Mouse (Mus musculus): ENCODE data around the gene Nfkbie.
A peak's percentile ranks its signal among the peaks of the same experiment; 100 is the strongest.

The Nfkbie gene

DNA sequence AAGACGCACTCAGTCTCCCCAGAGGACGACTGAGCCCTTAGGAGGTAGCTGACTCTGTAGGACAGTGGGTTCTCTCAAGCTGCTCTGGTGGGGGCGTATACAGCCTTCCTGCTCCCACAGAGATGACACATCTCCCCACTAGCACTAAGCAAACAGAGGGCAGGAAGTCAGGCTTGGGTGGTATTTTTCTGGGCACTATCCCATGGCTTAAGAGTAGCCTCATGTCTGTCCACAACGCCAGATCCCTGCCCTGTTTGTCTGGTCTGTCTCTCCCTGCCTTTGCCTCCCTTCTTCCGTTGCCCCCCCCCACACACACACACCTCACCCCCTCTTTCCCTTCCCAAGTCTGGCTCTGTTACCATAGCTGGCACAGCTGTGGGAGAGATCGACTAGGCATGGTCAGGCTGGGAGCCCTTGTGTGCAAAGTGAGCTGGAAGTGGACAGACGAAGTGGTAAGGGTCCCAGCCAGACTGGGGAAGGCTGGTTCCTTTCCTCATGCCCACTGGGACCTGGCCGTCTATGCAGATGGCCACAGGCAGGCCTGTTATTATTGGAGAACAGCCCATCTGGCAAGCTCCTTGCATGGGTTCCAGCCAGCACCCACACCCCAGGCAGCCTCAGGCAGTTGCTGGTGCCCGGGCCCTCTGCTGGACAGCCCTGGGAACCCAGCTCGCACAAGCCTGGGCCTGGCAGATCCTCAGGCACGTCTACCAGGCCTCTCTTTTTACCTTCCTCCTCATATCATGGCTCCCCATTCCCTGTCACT lies 41.3 kb downstream of the Nfkbie start:
- peaks cover 80% of the 10 kb centered on the region for H3K4me1 ChIP-seq (replicated peaks; ENCODE audit: low read depth, low read length)
- no peaks in the 10 kb centered on the region for H3K9me3 ChIP-seq (ENCODE audit: low read length)
- no peak for TF ChIP-seq POU5F1 (IDR thresholded peaks at IDR 0.05; ENCODE audit: borderline replicate concordance, low read length)
- TF ChIP-seq CTCF (conservative IDR thresholded peaks at IDR 0.05; ENCODE audit: low read length): no peak
- no peak for TF ChIP-seq NANOG (IDR thresholded peaks at IDR 0.05; ENCODE audit: borderline replicate concordance, low read length)
- H3K36me3 ChIP-seq (ENCODE audit: insufficient read depth, low read length): peaks cover 43% of the 10 kb centered on the region
- peak overlapping the region; percentile 98 for H3K4me3 ChIP-seq (replicated peaks; ENCODE audit: low read length)
- H3K27me3 ChIP-seq (ENCODE audit: insufficient read depth, low read length): no peaks in the 10 kb centered on the region

DNA sequence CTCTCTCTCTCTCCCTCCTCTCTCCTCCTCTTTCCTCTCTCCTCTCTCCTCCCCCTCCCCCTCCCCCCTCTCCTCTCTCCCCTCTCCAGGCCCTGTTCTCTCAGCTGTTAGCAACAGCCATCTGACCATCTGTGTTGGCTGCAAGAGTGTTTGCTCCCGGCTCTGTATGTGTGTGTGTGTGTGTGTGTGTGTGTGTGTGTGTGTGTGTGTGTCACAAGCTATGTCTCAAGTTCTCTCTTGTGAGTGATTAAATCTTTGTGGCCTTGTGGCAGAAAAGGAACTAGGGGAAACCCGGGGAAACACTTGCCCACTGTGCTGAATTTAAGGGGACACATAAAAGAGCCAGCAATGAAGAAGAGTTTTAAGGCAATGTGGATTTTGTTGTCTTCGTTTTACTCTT lies 42.3 kb downstream of the Nfkbie start:
- Histone ChIP-seq H3K4me1 (replicated peaks; ENCODE audit: low read depth, low read length) (peaks cover 77% of the 10 kb centered on the region), H3K27me3 (ENCODE audit: insufficient read depth, low read length) (no peaks in the 10 kb centered on the region), H3K36me3 (ENCODE audit: insufficient read depth, low read length) (peaks cover 34% of the 10 kb centered on the region), H3K4me3 (replicated peaks; ENCODE audit: low read length) (peak overlapping the region; percentile 17; the same call in 1 of the 2 replicates), H3K9me3 (ENCODE audit: low read length) (no peaks in the 10 kb centered on the region)
- TF ChIP-seq CTCF (conservative IDR thresholded peaks at IDR 0.05; ENCODE audit: low read length): no peak
- TF ChIP-seq NANOG (IDR thresholded peaks at IDR 0.05; ENCODE audit: borderline replicate concordance, low read length): no peak
- TF ChIP-seq POU5F1 (IDR thresholded peaks at IDR 0.05; ENCODE audit: borderline replicate concordance, low read length): no peak

DNA sequence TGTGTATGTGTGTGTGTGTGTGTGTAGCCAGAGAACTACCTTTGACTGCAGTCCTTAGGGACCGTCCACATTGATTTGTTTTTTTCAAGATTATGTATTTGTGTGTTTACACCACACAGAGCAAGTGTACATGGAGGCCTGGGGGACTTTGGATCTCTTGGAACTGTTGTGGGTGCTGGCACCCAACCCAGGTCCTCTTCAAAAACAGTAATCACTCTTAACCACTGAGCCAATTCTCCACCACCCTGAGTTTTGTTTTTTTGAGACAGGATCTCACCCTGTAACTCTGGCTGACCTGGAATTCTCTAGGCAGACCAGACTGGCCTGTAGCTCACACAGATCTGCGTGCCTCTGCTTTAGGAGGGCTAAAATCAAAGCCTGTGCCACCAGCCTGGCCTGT lies 42.9 kb downstream of the Nfkbie start:
- peaks cover 28% of the 10 kb centered on the region for H3K36me3 ChIP-seq (ENCODE audit: insufficient read depth, low read length)
- no peaks in the 10 kb centered on the region for H3K9me3 ChIP-seq (ENCODE audit: low read length)
- TF ChIP-seq CTCF (conservative IDR thresholded peaks at IDR 0.05; ENCODE audit: low read length) (no peak), POU5F1 (IDR thresholded peaks at IDR 0.05; ENCODE audit: borderline replicate concordance, low read length) (no peak), NANOG (IDR thresholded peaks at IDR 0.05; ENCODE audit: borderline replicate concordance, low read length) (no peak)
- H3K4me3 ChIP-seq (replicated peaks; ENCODE audit: low read length): peak overlapping the region; percentile 93
- peaks cover 77% of the 10 kb centered on the region for H3K4me1 ChIP-seq (replicated peaks; ENCODE audit: low read depth, low read length)
- no peaks in the 10 kb centered on the region for H3K27me3 ChIP-seq (ENCODE audit: insufficient read depth, low read length)

DNA sequence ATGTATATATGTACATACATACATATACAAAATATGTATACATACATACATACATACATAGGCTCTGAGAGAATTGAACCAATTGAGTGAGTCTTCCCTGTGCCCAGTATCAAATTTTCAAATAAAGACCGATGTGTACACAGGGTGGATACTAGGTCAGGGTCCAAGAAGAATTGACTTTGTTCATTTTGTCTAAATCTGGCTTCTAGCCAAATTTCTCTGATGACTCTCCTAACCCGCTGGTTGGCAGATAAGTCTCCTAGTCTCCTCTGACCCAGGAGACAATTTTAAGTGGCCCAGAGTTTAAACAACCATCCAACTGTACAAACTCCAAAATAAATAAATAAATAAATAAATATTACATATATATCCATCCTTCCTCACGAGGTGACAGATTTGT lies 43.4 kb downstream of the Nfkbie start:
- H3K4me1 ChIP-seq (replicated peaks; ENCODE audit: low read depth, low read length): peaks cover 77% of the 10 kb centered on the region
- peaks cover 24% of the 10 kb centered on the region for H3K36me3 ChIP-seq (ENCODE audit: insufficient read depth, low read length)
- H3K4me3 ChIP-seq (replicated peaks; ENCODE audit: low read length): peak overlapping the region; percentile 93
- no peak for TF ChIP-seq CTCF (conservative IDR thresholded peaks at IDR 0.05; ENCODE audit: low read length)
- TF ChIP-seq POU5F1 (IDR thresholded peaks at IDR 0.05; ENCODE audit: borderline replicate concordance, low read length): no peak
- no peak for TF ChIP-seq NANOG (IDR thresholded peaks at IDR 0.05; ENCODE audit: borderline replicate concordance, low read length)
- no peaks in the 10 kb centered on the region for H3K27me3 ChIP-seq (ENCODE audit: insufficient read depth, low read length)
- no peaks in the 10 kb centered on the region for H3K9me3 ChIP-seq (ENCODE audit: low read length)

DNA sequence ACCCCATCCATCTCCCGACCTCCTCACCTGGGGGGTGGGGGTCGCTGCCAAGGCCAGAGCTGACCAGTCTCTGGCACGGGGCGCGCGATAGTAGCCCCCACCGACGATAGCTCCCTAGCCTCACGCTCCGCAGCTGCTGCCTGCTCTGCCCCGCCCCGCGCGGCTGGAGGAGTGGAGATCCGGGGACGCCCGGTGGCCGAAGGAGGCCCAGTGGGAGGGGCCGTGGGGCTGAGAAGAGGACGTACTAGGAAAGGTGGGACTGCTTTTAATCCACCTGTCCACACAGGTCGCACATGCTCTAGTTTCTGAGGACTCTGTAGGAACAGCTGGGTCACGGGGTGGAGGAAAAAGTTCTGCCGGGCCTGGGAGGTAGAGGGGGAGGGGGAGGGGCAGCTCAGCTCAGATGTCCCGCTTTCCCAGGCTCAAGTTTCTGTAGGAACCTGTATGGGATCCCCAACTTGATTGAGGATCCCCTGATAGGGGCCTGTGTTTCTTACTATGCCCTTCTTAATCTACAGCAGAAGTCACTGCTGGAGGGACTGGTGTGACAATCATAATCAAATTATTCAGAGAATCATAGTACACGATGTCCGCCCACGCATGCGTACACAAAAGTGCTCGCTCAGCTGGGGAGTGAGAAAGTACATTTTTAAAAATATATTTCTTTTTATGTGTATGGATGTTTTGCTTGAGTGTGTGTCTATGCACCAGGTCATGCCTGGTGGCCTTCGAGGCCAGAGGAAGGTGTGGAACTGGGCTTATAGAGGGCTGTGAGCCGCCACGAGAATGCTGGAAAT lies 44.1 kb downstream of the Nfkbie start, which contains the start of gene Slc29a1:
Slc29a1 (minus strand) TSS at position 161 of the 797 bp plus-strand sequence.
- Histone ChIP-seq H3K9me3 (ENCODE audit: low read length) (no peaks in the 10 kb centered on the region), H3K27me3 (ENCODE audit: insufficient read depth, low read length) (no peaks in the 10 kb centered on the region), H3K4me1 (replicated peaks; ENCODE audit: low read depth, low read length) (peaks cover 76% of the 10 kb centered on the region), H3K36me3 (ENCODE audit: insufficient read depth, low read length) (peaks cover 24% of the 10 kb centered on the region), H3K4me3 (replicated peaks; ENCODE audit: low read length) (peak within 1 kb of the TSS; percentile 93)
- no peak for TF ChIP-seq POU5F1 (IDR thresholded peaks at IDR 0.05; ENCODE audit: borderline replicate concordance, low read length)
- no peak for TF ChIP-seq NANOG (IDR thresholded peaks at IDR 0.05; ENCODE audit: borderline replicate concordance, low read length)
- no peak for TF ChIP-seq CTCF (conservative IDR thresholded peaks at IDR 0.05; ENCODE audit: low read length)

DNA sequence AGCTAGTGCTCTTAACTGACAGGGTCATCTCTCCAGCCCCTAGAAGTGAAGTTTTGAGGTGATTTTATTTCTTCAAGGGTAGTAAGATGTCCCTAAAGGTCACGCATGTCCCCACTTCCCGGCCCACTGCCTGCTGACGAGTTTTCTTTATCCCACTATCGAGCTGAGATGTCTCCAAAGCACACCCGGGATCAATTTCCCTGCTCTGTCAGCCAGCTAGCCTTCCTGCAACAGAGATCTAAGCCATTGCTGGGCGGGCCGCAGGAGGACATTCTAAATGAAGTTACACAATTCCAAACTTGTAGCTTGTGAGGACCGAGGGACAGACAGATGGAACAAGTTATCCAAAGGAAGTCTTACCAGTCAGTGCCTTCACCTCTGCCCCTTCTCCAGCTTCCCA lies 44.8 kb downstream of the Nfkbie start:
- Histone ChIP-seq H3K9me3 (ENCODE audit: low read length) (no peaks in the 10 kb centered on the region), H3K4me3 (replicated peaks; ENCODE audit: low read length) (peak overlapping the region; percentile 93), H3K4me1 (replicated peaks; ENCODE audit: low read depth, low read length) (peaks cover 78% of the 10 kb centered on the region), H3K36me3 (ENCODE audit: insufficient read depth, low read length) (peaks cover 24% of the 10 kb centered on the region), H3K27me3 (ENCODE audit: insufficient read depth, low read length) (no peaks in the 10 kb centered on the region)
- TF ChIP-seq CTCF (conservative IDR thresholded peaks at IDR 0.05; ENCODE audit: low read length) (no peak), NANOG (IDR thresholded peaks at IDR 0.05; ENCODE audit: borderline replicate concordance, low read length) (no peak), POU5F1 (IDR thresholded peaks at IDR 0.05; ENCODE audit: borderline replicate concordance, low read length) (no peak)

DNA sequence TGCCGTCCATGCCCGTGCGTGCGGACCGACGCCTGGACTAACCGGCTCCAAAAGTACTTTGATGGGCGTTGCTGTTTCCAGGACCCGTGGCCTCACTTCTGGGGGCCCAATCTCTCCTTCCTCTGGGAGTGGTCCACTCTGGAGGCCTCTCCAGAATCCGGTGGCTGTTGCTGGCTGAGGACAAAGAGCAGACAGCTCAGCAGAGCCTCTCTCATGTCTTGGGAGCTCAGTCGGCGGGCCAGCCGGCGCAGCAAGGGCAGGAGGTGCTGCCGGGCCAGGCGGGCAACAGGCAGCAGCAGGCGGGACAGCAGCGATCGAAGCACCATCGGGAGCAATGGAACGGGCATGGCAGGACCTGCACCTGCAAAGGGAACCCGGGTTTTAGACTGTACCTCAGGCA lies 45.8 kb downstream of the Nfkbie start:
- Histone ChIP-seq H3K4me3 (replicated peaks; ENCODE audit: low read length) (peak overlapping the region; percentile 93), H3K4me1 (replicated peaks; ENCODE audit: low read depth, low read length) (peaks cover 83% of the 10 kb centered on the region), H3K9me3 (ENCODE audit: low read length) (no peaks in the 10 kb centered on the region), H3K36me3 (ENCODE audit: insufficient read depth, low read length) (peaks cover 24% of the 10 kb centered on the region), H3K27me3 (ENCODE audit: insufficient read depth, low read length) (no peaks in the 10 kb centered on the region)
- TF ChIP-seq CTCF (conservative IDR thresholded peaks at IDR 0.05; ENCODE audit: low read length) (no peak), POU5F1 (IDR thresholded peaks at IDR 0.05; ENCODE audit: borderline replicate concordance, low read length) (no peak), NANOG (IDR thresholded peaks at IDR 0.05; ENCODE audit: borderline replicate concordance, low read length) (no peak)

DNA sequence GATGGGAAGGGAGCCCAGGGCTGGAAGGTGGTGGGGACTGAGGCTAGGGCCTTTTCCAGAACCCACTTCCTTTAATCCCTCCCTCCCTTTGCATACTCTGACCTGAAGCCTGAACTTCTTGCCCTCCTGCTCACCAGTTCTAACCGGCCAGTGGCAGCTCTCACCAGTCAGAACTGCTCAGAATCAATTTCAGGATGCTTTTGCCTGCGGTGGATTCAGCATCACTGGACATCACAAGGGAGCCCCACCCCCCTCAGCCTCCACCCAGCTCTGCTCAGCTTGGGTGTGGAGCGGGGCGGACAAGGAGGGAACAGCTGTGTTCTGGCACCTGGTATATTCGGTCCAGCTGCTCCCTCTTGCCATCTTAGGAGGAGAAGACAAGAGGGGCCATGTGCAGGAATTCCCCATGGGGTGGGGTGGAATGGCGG lies 46.4 kb downstream of the Nfkbie start, which contains the start of gene Mymx:
Mymx (minus strand) TSS at position 226 of the 428 bp plus-strand sequence.
- H3K9me3 ChIP-seq (ENCODE audit: low read length): no peaks in the 10 kb centered on the region
- H3K27me3 ChIP-seq (ENCODE audit: insufficient read depth, low read length): no peaks in the 10 kb centered on the region
- peaks cover 83% of the 10 kb centered on the region for H3K4me1 ChIP-seq (replicated peaks; ENCODE audit: low read depth, low read length)
- peak within 1 kb of the TSS; percentile 93 for H3K4me3 ChIP-seq (replicated peaks; ENCODE audit: low read length)
- TF ChIP-seq POU5F1 (IDR thresholded peaks at IDR 0.05; ENCODE audit: borderline replicate concordance, low read length): no peak
- TF ChIP-seq CTCF (conservative IDR thresholded peaks at IDR 0.05; ENCODE audit: low read length): no peak
- no peak for TF ChIP-seq NANOG (IDR thresholded peaks at IDR 0.05; ENCODE audit: borderline replicate concordance, low read length)
- peaks cover 24% of the 10 kb centered on the region for H3K36me3 ChIP-seq (ENCODE audit: insufficient read depth, low read length)
